Mouse (Mus musculus): ENCODE measurements around the gene Axl. TPM values are rescaled to one million over a fixed set of nuclear protein-coding genes. Genes with fewer than 3 reads are reported as not detected.

Gene Axl
- total and polyA plus RNA-seq, 3 experiments = 0.19 to 0.98 (median 0.96) TPM

DNA sequence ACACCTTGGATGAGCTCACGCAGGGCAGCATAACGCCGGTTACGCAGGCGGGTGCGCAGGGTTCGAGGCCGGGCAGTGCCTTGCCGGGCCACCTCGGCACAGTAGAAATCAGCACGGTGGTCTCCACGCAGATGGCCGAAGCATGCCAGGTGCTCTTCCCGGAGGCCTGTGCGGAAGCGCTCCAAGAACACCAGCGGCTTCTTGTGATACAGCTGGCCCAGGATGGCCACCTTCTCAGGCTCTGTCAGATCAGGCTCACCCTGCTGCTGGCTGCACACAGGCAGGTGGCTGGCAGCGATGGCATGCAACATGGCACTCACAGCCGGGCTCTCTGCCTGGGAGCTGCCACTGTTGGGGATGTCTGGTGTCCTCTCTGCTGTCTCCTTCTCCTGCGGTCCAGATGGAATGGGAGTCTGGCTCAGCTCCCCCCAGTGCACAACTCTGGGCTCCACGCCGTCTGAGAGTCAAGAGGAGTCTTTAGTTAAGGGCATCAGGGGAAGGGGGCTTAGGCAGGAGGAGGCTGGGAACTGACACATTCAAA, 72.7 kb downstream of the Axl start:
- Histone ChIP-seq H3K9ac (ENCODE audit: insufficient read depth, low read depth) (no peak overlapping the region), H3K4me3 (replicated peaks in 1 of 3; ENCODE audit: low read depth in 2 of 3, low read length in 2 of 3, poor library complexity in 1 of 3) (no peak overlapping the region), H3K4me2 (ENCODE audit: insufficient read depth, low read depth, poor library complexity, severe bottlenecking) (no peak overlapping the region), H3K9me3 (replicated peaks; ENCODE audit: low read length) (no peaks in the 10 kb centered on the region), H3K36me3 (replicated peaks in 1 of 2; ENCODE audit: control insufficient read depth in 1 of 2, insufficient read depth in 1 of 2, low read length in 1 of 2) (peaks cover 59 to 76% of the 10 kb centered on the region in 2 experiments), H3K4me1 (ENCODE audit: control insufficient read depth in 1 of 2, insufficient read depth in 2 of 2) (peaks cover 19 to 56% of the 10 kb centered on the region in 2 experiments), H3K27me3 (replicated peaks) (no peaks in the 10 kb centered on the region), H3K79me2 (replicated peaks; ENCODE audit: control insufficient read depth, extremely low read depth, insufficient read depth, poor library complexity, severe bottlenecking) (peaks cover 15% of the 10 kb centered on the region), H3K27ac (ENCODE audit: insufficient read depth, low read depth) (no peak overlapping the region)
- no peak for DNase-seq (ENCODE audit: extremely low read depth)
- TF ChIP-seq BHLHE40 (IDR thresholded peaks at IDR 0.05; ENCODE audit: low read depth, low read length) = no peak
- TF ChIP-seq CTCF (conservative IDR thresholded peaks at IDR 0.05 in 1 of 2, IDR thresholded peaks at IDR 0.05 in 1 of 2; ENCODE audit: low read depth in 2 of 2, low read length in 2 of 2) = no peak
- no peak for TF ChIP-seq SMC3 (IDR thresholded peaks at IDR 0.05; ENCODE audit: low read depth, low read length)
- no peak for TF ChIP-seq RAD21 (IDR thresholded peaks at IDR 0.05; ENCODE audit: low read depth, low read length)
- no peak for TF ChIP-seq ZKSCAN1 (IDR thresholded peaks at IDR 0.05; ENCODE audit: borderline replicate concordance, low read depth, low read length)
- no peak for TF ChIP-seq MAZ (IDR thresholded peaks at IDR 0.05; ENCODE audit: low read depth, low read length)
- dilution Hi-C loops (cut with MboI; ENCODE audit: extremely low pct_ligation_motif_present, extremely low pct_unique_long_range_greater_than_20kb, low sequenced_read_pairs) (no loop called here), in situ Hi-C loops (cut with MboI; ENCODE audit: low pct_ligation_motif_present, low pct_unique_long_range_greater_than_20kb, low sequenced_read_pairs) (loop anchor here (5.0 kb wide), 1 partner anchor 36 kb away; the partner anchor contains the start of gene Hnrnpul1)

DNA sequence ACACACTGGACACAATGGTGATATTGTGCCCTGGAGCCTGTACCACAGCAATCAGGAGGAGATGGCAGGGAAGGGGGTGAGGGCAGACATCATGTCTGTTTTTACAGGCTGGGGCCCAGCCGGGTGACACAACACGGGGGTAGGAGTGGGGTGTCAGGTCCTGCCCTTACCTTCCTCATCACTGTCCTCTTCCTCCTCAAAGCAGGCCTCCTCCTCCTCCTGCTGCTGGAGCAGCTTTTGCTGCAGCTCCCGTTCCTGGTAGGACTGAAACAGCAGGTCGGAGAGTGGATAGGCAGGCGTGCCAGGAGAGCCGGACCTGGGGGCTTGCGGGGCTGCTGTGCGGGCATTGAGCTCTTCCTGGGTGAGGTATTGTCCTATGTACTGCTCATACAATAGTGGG, 73.9 kb downstream of the Axl start:
- dilution Hi-C loops (cut with MboI; ENCODE audit: extremely low pct_ligation_motif_present, extremely low pct_unique_long_range_greater_than_20kb, low sequenced_read_pairs) = no loop called here
- DNase-seq (ENCODE audit: extremely low read depth) = no peak
- Histone ChIP-seq H3K9me3 (replicated peaks; ENCODE audit: low read length) (no peaks in the 10 kb centered on the region), H3K27ac (ENCODE audit: insufficient read depth, low read depth) (no peak overlapping the region), H3K36me3 (replicated peaks in 1 of 2; ENCODE audit: control insufficient read depth in 1 of 2, insufficient read depth in 1 of 2, low read length in 1 of 2) (peaks cover 53 to 76% of the 10 kb centered on the region in 2 experiments), H3K4me3 (replicated peaks in 1 of 3; ENCODE audit: low read depth in 2 of 3, low read length in 2 of 3, poor library complexity in 1 of 3) (no peak overlapping the region), H3K79me2 (replicated peaks; ENCODE audit: control insufficient read depth, extremely low read depth, insufficient read depth, poor library complexity, severe bottlenecking) (peaks cover 15% of the 10 kb centered on the region), H3K4me1 (ENCODE audit: control insufficient read depth in 1 of 2, insufficient read depth in 2 of 2) (peaks cover 24 to 61% of the 10 kb centered on the region in 2 experiments), H3K9ac (ENCODE audit: insufficient read depth, low read depth) (no peak overlapping the region), H3K4me2 (ENCODE audit: insufficient read depth, low read depth, poor library complexity, severe bottlenecking) (no peak overlapping the region), H3K27me3 (replicated peaks) (no peaks in the 10 kb centered on the region)
- in situ Hi-C loops (cut with MboI; ENCODE audit: low pct_ligation_motif_present, low pct_unique_long_range_greater_than_20kb, low sequenced_read_pairs) = no loop called here
- TF ChIP-seq BHLHE40 (IDR thresholded peaks at IDR 0.05; ENCODE audit: low read depth, low read length) = no peak
- TF ChIP-seq MXI1 (IDR thresholded peaks at IDR 0.05; ENCODE audit: low read depth, low read length) = no peak
- TF ChIP-seq SMC3 (IDR thresholded peaks at IDR 0.05; ENCODE audit: low read depth, low read length) = no peak
- no peak for TF ChIP-seq CHD1 (IDR thresholded peaks at IDR 0.05; ENCODE audit: low read depth, low read length)

- dilution Hi-C loops (cut with MboI; ENCODE audit: extremely low pct_ligation_motif_present, extremely low pct_unique_long_range_greater_than_20kb, low sequenced_read_pairs) = no loop called here
- Histone ChIP-seq H3K9me3 (replicated peaks; ENCODE audit: low read length) (no peaks in the 10 kb centered on the region), H3K79me2 (replicated peaks; ENCODE audit: control insufficient read depth, extremely low read depth, insufficient read depth, poor library complexity, severe bottlenecking) (peaks cover 11% of the 10 kb centered on the region), H3K27ac (ENCODE audit: insufficient read depth, low read depth) (no peak overlapping the region), H3K27me3 (replicated peaks) (no peaks in the 10 kb centered on the region), H3K4me2 (ENCODE audit: insufficient read depth, low read depth, poor library complexity, severe bottlenecking) (no peak overlapping the region), H3K9ac (ENCODE audit: insufficient read depth, low read depth) (no peak overlapping the region), H3K4me1 (ENCODE audit: control insufficient read depth in 1 of 2, insufficient read depth in 2 of 2) (peaks cover 26 to 69% of the 10 kb centered on the region in 2 experiments), H3K4me3 (replicated peaks in 1 of 3; ENCODE audit: low read depth in 2 of 3, low read length in 2 of 3, poor library complexity in 1 of 3) (no peak overlapping the region), H3K36me3 (replicated peaks in 1 of 2; ENCODE audit: control insufficient read depth in 1 of 2, insufficient read depth in 1 of 2, low read length in 1 of 2) (peaks cover 55 to 84% of the 10 kb centered on the region in 2 experiments)
- TF ChIP-seq JUND (conservative IDR thresholded peaks at IDR 0.05; ENCODE audit: low read depth, low read length) = no peak
- TF ChIP-seq SIN3A (IDR thresholded peaks at IDR 0.05; ENCODE audit: low read length) = no peak
- TF ChIP-seq BHLHE40 (IDR thresholded peaks at IDR 0.05; ENCODE audit: low read depth, low read length) = no peak
- no peak for TF ChIP-seq MAFK (IDR thresholded peaks at IDR 0.05; ENCODE audit: insufficient replicate concordance, low read length)
- TF ChIP-seq NRF1 (IDR thresholded peaks at IDR 0.05; ENCODE audit: low read depth, low read length) = no peak
- no peak for DNase-seq (ENCODE audit: extremely low read depth)
- in situ Hi-C loops (cut with MboI; ENCODE audit: low pct_ligation_motif_present, low pct_unique_long_range_greater_than_20kb, low sequenced_read_pairs) = no loop called here
Observed at GRCm38 (mm10) chr7:25712801-25713200, 75.7 kb downstream of the Axl start.

Data from CH12.LX (cell line).